Mouse (Mus musculus) heart, postnatal 0 days (tissue): Measurements from ENCODE around the gene Olfr10. TPM values are rescaled to one million over a fixed set of nuclear protein-coding genes. Genes with fewer than 3 reads are reported as not detected.
A peak's percentile ranks its signal among the peaks of the same experiment; 100 is the strongest.

Experiments used
- ATAC-seq: fragments of 200-750 bp; cut with Nextera tagmentation; 2 replicates; pipeline ENCODE4 v1.8.0; 2017; ENCODE audit warnings: low read depth, moderate number of reproducible peaks, moderate library complexity; ENCODE audit not compliant: insufficient read depth
- DNase-seq: peaks from one replicate; pipeline ENCODE4 v3.0.0-alpha.2; 2016; ENCODE audit warnings: low spot score
- H3K27ac ChIP-seq: fragments of 300-500 bp; sonication (generic); 2 replicates; pipeline ENCODE4 v1.5.1; 2014; ENCODE audit warnings: low read depth, mild to moderate bottlenecking
- H3K27me3 ChIP-seq: fragments of 300-500 bp; sonication (generic); 2 replicates; pipeline ENCODE4 v1.6.1; 2014; ENCODE audit warnings: low read length, mixed read lengths; ENCODE audit not compliant: control insufficient read depth, insufficient read depth
- H3K36me3 ChIP-seq: fragments of 300-500 bp; sonication (generic); replicated peaks from 2 replicates; pipeline ENCODE4 v1.6.1; 2014; ENCODE audit warnings: low read length, mixed read lengths; ENCODE audit not compliant: control insufficient read depth, insufficient read depth
- H3K4me1 ChIP-seq: fragments of 300-500 bp; sonication (generic); 2 replicates; pipeline ENCODE4 v1.6.1; 2014; ENCODE audit warnings: antibody characterized with exemption; ENCODE audit not compliant: control insufficient read depth, insufficient read depth
- H3K4me2 ChIP-seq: fragments of 300-500 bp; sonication (generic); 2 replicates; pipeline ENCODE4 v1.6.1; 2014; ENCODE audit warnings: low read depth, mild to moderate bottlenecking, low read length, moderate library complexity
- H3K4me3 ChIP-seq: fragments of 300-500 bp; sonication (generic); 2 replicates; pipeline ENCODE4 v1.5.1; 2014; ENCODE audit warnings: low read depth, low read length
- H3K9ac ChIP-seq: fragments of 300-500 bp; sonication (generic); replicated peaks from 2 replicates; pipeline ENCODE4 v1.6.1; 2014; ENCODE audit warnings: low read depth, low read length, mixed read lengths
- H3K9me3 ChIP-seq: fragments of 300-500 bp; sonication (generic); replicated peaks from 2 replicates; pipeline ENCODE4 v1.6.1; 2016; ENCODE audit warnings: low read length; ENCODE audit not compliant: control insufficient read depth
- CTCF ChIP-seq: IDR thresholded peaks from 2 replicates; pipeline ENCODE4 v1.5.1; 2016; ENCODE audit warnings: antibody characterized with exemption, control low read depth, low read depth
- EP300 ChIP-seq: IDR thresholded peaks from 2 replicates; pipeline ENCODE4 v1.6.1; 2016; ENCODE audit warnings: antibody characterized with exemption, low read depth
- WGBS: fragments of 180-500 bp; shearing (Covaris S2); extraction: QIAGEN DNeasy Blood & Tissue Kit; methylation state at CpG from one replicate; pipeline ENCODE4 v1.1.7; 2014; 5-methylcytosine and 5-hydroxymethylcytosine counted together
- polyA plus RNA-seq: library from polyadenylated mRNA; unstranded; fragments of >200 nt; fragmentation: Nextera tagmentation; extraction: Ambion mirVana; gene quantifications from 2 replicates; pipeline ENCODE4 v1.2.1, GENCODE M21; 2015
- total RNA-seq: library from RNA; depleted of rRNA; stranded (reverse); fragments of >200 nt; gene quantifications from 2 replicates; pipeline ENCODE4 v1.2.3, GENCODE M21; 2014; ENCODE audit warnings: low replicate concordance

The Olfr10 gene
- total and polyA plus RNA-seq, 2 experiments from 2014 or later, result not detected

- H3K27ac ChIP-seq, result no peak overlapping the region
- H3K27me3 ChIP-seq, result no peaks in the 10 kb centered on the region
- no peak overlapping the region for H3K4me3 ChIP-seq
- H3K9me3 ChIP-seq, result no peaks in the 10 kb centered on the region
- H3K4me2 ChIP-seq, result no peak overlapping the region
- ATAC-seq (no peak), DNase-seq (no peak)
- H3K9ac ChIP-seq, result no peak overlapping the region
- H3K36me3 ChIP-seq, result peaks cover 52% of the 10 kb centered on the region
- 80% methylated on average over 5 of the region's 5 CpGs for WGBS
- H3K4me1 ChIP-seq, result peaks cover 20% of the 10 kb centered on the region
- no peak for TF ChIP-seq EP300
- no peak for TF ChIP-seq CTCF
Measured at GRCm38 (mm10) chr11:49262286-49262685, 42.3 kb upstream of the Olfr10 start.

GRCm38 (mm10) chr11:49263149-49263548 is 41.4 kb upstream of the Olfr10 start:
- Histone ChIP-seq H3K36me3 (peaks cover 47% of the 10 kb centered on the region), H3K4me2 (no peak overlapping the region), H3K9me3 (no peaks in the 10 kb centered on the region), H3K4me1 (peaks cover 28% of the 10 kb centered on the region), H3K9ac (no peak overlapping the region), H3K4me3 (no peak overlapping the region), H3K27ac (no peak overlapping the region), H3K27me3 (no peaks in the 10 kb centered on the region)
- WGBS, result 81% methylated on average over 6 of the region's 6 CpGs
- no peak for DNase-seq
- no peak for ATAC-seq
- TF ChIP-seq EP300 (no peak), CTCF (no peak)

- H3K27me3 ChIP-seq, result no peaks in the 10 kb centered on the region
- ATAC-seq, result no peak
- WGBS, result 83% methylated on average over 7 of the region's 7 CpGs
- H3K9ac ChIP-seq, result no peak overlapping the region
- H3K4me1 ChIP-seq, result peaks cover 32% of the 10 kb centered on the region
- no peak overlapping the region for H3K4me2 ChIP-seq
- TF ChIP-seq CTCF (no peak), EP300 (no peak)
- no peaks in the 10 kb centered on the region for H3K9me3 ChIP-seq
- H3K27ac ChIP-seq, result no peak overlapping the region
- no peak overlapping the region for H3K4me3 ChIP-seq
- H3K36me3 ChIP-seq, result peaks cover 40% of the 10 kb centered on the region
- no peak for DNase-seq
Measured at GRCm38 (mm10) chr11:49264081-49264480, 40.5 kb upstream of the Olfr10 start.

GRCm38 (mm10) chr11:49264622-49265021 is 39.9 kb upstream of the Olfr10 start:
- Histone ChIP-seq H3K27ac (no peak overlapping the region), H3K9me3 (no peaks in the 10 kb centered on the region), H3K36me3 (peaks cover 37% of the 10 kb centered on the region), H3K4me1 (peaks cover 32% of the 10 kb centered on the region), H3K4me3 (no peak overlapping the region), H3K9ac (no peak overlapping the region), H3K27me3 (no peaks in the 10 kb centered on the region), H3K4me2 (no peak overlapping the region)
- WGBS, result 72% methylated on average over 11 of the region's 11 CpGs
- ATAC-seq (no peak), DNase-seq (no peak)
- TF ChIP-seq EP300 (no peak), CTCF (no peak)

- ATAC-seq (no peak), DNase-seq (no peak)
- TF ChIP-seq EP300 (no peak), CTCF (no peak)
- 82% methylated on average over 8 of the region's 8 CpGs for WGBS
- Histone ChIP-seq H3K4me3 (no peak overlapping the region), H3K36me3 (peaks cover 32% of the 10 kb centered on the region), H3K27me3 (no peaks in the 10 kb centered on the region), H3K9ac (no peak overlapping the region), H3K4me2 (no peak overlapping the region), H3K9me3 (no peaks in the 10 kb centered on the region), H3K27ac (no peak overlapping the region), H3K4me1 (peaks cover 32% of the 10 kb centered on the region)
Measured at GRCm38 (mm10) chr11:49265101-49265500, 39.4 kb upstream of the Olfr10 start.

- H3K27ac ChIP-seq, result peak overlapping the region; percentile 77; the same call in 1 of the 2 replicates
- H3K27me3 ChIP-seq, result no peaks in the 10 kb centered on the region
- H3K9ac ChIP-seq, result no peak overlapping the region
- peaks cover 17% of the 10 kb centered on the region for H3K36me3 ChIP-seq
- H3K4me2 ChIP-seq, result no peak overlapping the region
- peaks cover 20% of the 10 kb centered on the region; the same call in 1 of the 2 replicates for H3K4me1 ChIP-seq
- 51% methylated on average over 6 of the region's 6 CpGs for WGBS
- ATAC-seq, result no peak
- peak; percentile 52 for DNase-seq
- no peak for TF ChIP-seq CTCF
- TF ChIP-seq EP300, result no peak
- no peak overlapping the region for H3K4me3 ChIP-seq
- H3K9me3 ChIP-seq, result no peaks in the 10 kb centered on the region
Measured at GRCm38 (mm10) chr11:49266671-49267070, 37.9 kb upstream of the Olfr10 start.
